Mouse (Mus musculus) stomach, postnatal 0 days (tissue): Measurements from ENCODE around the gene Exosc7.

ENCODE experiments used
- CTCF ChIP-seq: IDR thresholded peaks from 2 replicates; pipeline ENCODE4 v1.5.1; 2016; ENCODE audit warnings: antibody characterized with exemption, low read depth, mild to moderate bottlenecking, moderate library complexity
- EP300 ChIP-seq: optimal IDR thresholded peaks from 2 replicates; pipeline ENCODE3; 2016; ENCODE audit warnings: antibody characterized with exemption

DNA sequence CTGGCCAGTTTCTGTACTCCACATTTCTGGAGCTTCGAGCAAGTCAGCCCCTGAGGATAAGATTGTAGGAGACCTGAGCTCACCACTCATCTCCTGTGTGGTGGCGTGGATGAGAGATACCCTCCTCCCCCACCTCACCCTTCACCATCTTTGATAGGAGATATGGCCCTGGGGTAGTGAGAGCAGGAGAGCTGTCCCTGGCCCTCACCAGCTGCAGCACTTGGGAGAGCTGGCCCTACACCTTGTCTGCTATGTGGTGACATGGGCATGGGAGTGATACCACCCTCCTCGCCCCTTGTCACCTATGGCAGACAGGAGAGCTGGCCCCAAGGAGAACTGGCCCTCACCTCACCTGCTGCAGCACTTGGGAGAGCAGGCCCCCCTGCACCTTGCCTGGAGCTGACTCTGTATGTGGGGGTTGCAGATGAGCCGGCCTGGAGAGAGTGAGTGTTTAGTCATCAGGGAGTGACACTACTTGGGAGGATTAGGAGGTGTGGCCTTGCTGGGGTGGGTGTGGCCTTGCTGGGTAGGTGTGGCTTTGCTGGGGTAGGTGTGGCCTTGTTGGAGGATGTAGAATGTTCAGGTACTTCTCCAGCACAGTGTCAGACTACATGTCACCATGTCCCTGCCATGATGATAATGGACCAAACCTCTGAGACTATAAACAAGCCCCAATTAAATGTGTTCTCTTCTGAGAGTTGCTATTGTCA is 50.1 kb downstream of the Exosc7 start:
- TF ChIP-seq CTCF (no peak), EP300 (no peak)
